Mouse (Mus musculus): Measurements from ENCODE around the gene Rfx8. TPM values are rescaled to one million over a fixed set of nuclear protein-coding genes. Genes with fewer than 3 reads are reported as not detected.

The Rfx8 gene
- 0.18 TPM in 1 of 2 replicates, not detected in the other for polyA plus RNA-seq (2014; fragmentation: Nextera tagmentation; extraction: Ambion mirVana)

DNA sequence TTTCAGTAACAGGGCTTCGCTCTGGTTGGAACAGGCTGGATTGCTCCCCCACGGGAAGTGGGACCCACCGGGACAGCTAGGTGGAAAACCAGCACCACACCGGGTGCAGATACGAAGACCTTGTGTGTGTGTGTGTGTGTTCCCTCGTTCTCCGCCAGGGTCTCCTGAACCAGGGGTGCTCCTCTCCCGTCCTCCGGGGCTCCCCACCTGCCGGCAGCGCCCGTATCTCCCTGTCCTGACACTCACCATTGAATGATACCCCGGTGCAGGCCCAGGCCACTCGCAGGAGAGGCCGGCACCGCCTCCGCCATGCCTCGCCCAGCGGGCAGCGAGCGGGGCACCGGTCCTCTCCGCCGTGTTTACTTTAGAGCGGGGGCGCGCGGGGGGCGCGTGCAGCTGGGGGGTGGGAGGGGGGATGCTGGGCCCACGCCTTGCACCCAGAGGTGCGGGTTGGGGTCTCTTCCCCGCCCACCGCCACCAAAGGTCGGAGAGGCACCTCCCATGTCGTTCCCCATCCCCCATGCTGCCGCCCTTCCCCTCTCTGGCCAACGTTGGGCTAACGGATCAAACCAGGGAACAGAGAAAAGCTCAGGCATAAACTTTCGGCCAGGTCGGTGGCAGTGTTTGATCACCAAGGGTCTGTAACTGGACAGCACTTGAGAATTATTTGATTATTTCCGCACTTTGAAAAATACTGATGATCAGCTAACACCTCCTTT, at the start of gene Rfx8:
Gene Rfx8 (minus strand): TSS at position 366 of the 719 bp plus-strand sequence.
- Histone ChIP-seq H3K27me3 (ENCODE audit: control insufficient read depth, insufficient read depth, low read length) (no peaks in the 10 kb centered on the region), H3K4me1 (ENCODE audit: control insufficient read depth, insufficient read depth, low read length) (peaks cover 19% of the 10 kb centered on the region), H3K9ac (ENCODE audit: low read depth, low read length) (peak within 1 kb of the TSS; percentile 69), H3K27ac (ENCODE audit: low read depth, low read length) (peak within 1 kb of the TSS; percentile 32; the same call in 1 of the 2 replicates), H3K4me2 (replicated peaks; ENCODE audit: low read depth, low read length) (peak within 1 kb of the TSS; percentile 95), H3K9me3 (ENCODE audit: control insufficient read depth, low read length) (no peaks in the 10 kb centered on the region), H3K4me3 (ENCODE audit: low read length) (peak within 1 kb of the TSS; percentile 55), H3K36me3 (ENCODE audit: control insufficient read depth, insufficient read depth, low read length) (no peaks in the 10 kb centered on the region)
- peak; percentile 85 for ATAC-seq (ENCODE audit: low FRiP score, low TSS enrichment)
- 3% methylated on average over 42 of the region's 42 CpGs for WGBS

- 77% methylated on average over 5 of the region's 5 CpGs for WGBS
- Histone ChIP-seq H3K4me3 (ENCODE audit: low read length) (no peak overlapping the region), H3K9ac (ENCODE audit: low read depth, low read length) (no peak overlapping the region), H3K4me2 (replicated peaks; ENCODE audit: low read depth, low read length) (no peak overlapping the region), H3K27me3 (ENCODE audit: control insufficient read depth, insufficient read depth, low read length) (no peaks in the 10 kb centered on the region), H3K27ac (ENCODE audit: low read depth, low read length) (no peak overlapping the region), H3K9me3 (ENCODE audit: control insufficient read depth, low read length) (peaks cover 3% of the 10 kb centered on the region; the same call in 1 of the 2 replicates), H3K36me3 (ENCODE audit: control insufficient read depth, insufficient read depth, low read length) (no peaks in the 10 kb centered on the region), H3K4me1 (ENCODE audit: control insufficient read depth, insufficient read depth, low read length) (peaks cover 9% of the 10 kb centered on the region; the same call in 1 of the 2 replicates)
- ATAC-seq (ENCODE audit: low FRiP score, low TSS enrichment) = no peak
These were observed 49.6 kb upstream of the Rfx8 start for GRCm38 (mm10) chr1:39770436-39770835.

- Histone ChIP-seq H3K9ac (ENCODE audit: low read depth, low read length) (no peak overlapping the region), H3K27me3 (ENCODE audit: control insufficient read depth, insufficient read depth, low read length) (no peaks in the 10 kb centered on the region), H3K9me3 (ENCODE audit: control insufficient read depth, low read length) (peaks cover 3% of the 10 kb centered on the region; the same call in 1 of the 2 replicates), H3K27ac (ENCODE audit: low read depth, low read length) (no peak overlapping the region), H3K4me3 (ENCODE audit: low read length) (no peak overlapping the region), H3K36me3 (ENCODE audit: control insufficient read depth, insufficient read depth, low read length) (no peaks in the 10 kb centered on the region), H3K4me2 (replicated peaks; ENCODE audit: low read depth, low read length) (no peak overlapping the region), H3K4me1 (ENCODE audit: control insufficient read depth, insufficient read depth, low read length) (peaks cover 9% of the 10 kb centered on the region; the same call in 1 of the 2 replicates)
- WGBS = 83% methylated on average over 3 of the region's 3 CpGs
- ATAC-seq (ENCODE audit: low FRiP score, low TSS enrichment) = no peak
These were observed 47.2 kb upstream of the Rfx8 start for GRCm38 (mm10) chr1:39768017-39768416.

GRCm38 (mm10) chr1:39765854-39766493, 45.2 kb upstream of the Rfx8 start:
- 70% methylated on average over 7 of the region's 7 CpGs for WGBS
- Histone ChIP-seq H3K4me2 (replicated peaks; ENCODE audit: low read depth, low read length) (no peak overlapping the region), H3K27ac (ENCODE audit: low read depth, low read length) (no peak overlapping the region), H3K9ac (ENCODE audit: low read depth, low read length) (no peak overlapping the region), H3K4me1 (ENCODE audit: control insufficient read depth, insufficient read depth, low read length) (peaks cover 8% of the 10 kb centered on the region), H3K9me3 (ENCODE audit: control insufficient read depth, low read length) (peaks cover 3% of the 10 kb centered on the region; the same call in 1 of the 2 replicates), H3K4me3 (ENCODE audit: low read length) (no peak overlapping the region), H3K36me3 (ENCODE audit: control insufficient read depth, insufficient read depth, low read length) (no peaks in the 10 kb centered on the region), H3K27me3 (ENCODE audit: control insufficient read depth, insufficient read depth, low read length) (no peaks in the 10 kb centered on the region)
- no peak for ATAC-seq (ENCODE audit: low FRiP score, low TSS enrichment)

DNA sequence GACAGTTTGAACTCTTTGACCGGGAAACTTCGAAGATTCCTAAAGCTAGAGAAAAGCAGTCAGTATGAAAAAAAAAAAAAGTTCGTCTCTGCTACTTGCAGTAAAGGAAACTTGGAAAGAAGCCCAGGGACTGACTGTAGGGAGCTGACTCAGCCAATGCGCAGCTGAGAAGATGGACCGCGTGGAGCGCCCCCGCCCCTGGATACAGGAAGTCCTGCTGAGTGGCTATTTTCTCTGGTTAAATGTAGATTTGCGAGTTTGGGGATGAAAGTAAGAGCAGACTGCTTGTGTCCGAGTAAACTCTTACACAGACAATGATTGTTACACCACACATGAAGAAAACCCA, 41.2 kb upstream of the Rfx8 start:
- Histone ChIP-seq H3K4me1 (ENCODE audit: control insufficient read depth, insufficient read depth, low read length) (peaks cover 18% of the 10 kb centered on the region), H3K36me3 (ENCODE audit: control insufficient read depth, insufficient read depth, low read length) (no peaks in the 10 kb centered on the region), H3K9me3 (ENCODE audit: control insufficient read depth, low read length) (no peaks in the 10 kb centered on the region), H3K27ac (ENCODE audit: low read depth, low read length) (peak overlapping the region; percentile 86), H3K4me2 (replicated peaks; ENCODE audit: low read depth, low read length) (peak overlapping the region; percentile 45), H3K9ac (ENCODE audit: low read depth, low read length) (no peak overlapping the region), H3K27me3 (ENCODE audit: control insufficient read depth, insufficient read depth, low read length) (no peaks in the 10 kb centered on the region), H3K4me3 (ENCODE audit: low read length) (peak overlapping the region; percentile 17; the same call in 1 of the 2 replicates)
- peak; percentile 78 for ATAC-seq (ENCODE audit: low FRiP score, low TSS enrichment)
- WGBS = 3% methylated on average over 10 of the region's 10 CpGs

DNA sequence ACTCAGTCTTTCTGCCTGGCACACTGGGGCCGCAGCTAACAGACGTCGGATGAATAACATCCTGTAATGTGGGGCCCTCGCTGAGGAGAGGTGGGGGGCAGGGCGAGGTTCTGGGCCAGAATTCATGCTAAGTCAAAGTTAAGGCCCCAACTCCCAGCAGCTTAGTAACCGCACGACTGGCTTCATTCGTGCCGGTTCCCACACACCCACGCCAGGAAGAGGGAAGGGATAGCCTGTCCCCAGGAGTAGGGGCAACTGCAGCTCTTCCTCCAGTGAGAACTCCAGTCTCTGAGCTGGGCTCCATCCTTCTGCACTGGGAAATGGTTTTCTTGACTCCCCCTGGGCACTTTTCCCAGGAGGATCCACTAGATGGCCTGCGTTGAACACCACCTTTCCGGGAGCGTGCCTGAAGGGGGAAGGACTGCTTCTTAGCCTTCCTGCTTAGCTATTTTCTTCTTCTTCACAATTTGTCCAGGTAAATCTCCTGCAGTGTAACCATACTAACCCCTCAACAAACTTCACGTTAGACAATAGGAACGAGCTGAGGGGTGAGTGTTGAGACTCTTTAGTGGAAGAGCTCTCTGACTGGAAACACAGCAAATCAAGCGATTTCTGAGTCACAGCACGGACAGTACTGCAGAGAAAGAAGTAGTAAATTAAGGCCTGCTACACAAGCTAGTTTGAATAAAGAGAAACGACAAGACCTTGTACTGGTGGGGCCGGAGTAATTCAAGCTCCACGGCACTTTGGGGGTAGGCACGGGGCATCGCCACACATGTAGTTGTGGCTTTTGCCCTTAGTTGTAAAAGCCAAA, 40.6 kb upstream of the Rfx8 start:
- H3K4me3 ChIP-seq (ENCODE audit: low read length) = peak overlapping the region; percentile 17; the same call in 1 of the 2 replicates
- no peaks in the 10 kb centered on the region for H3K36me3 ChIP-seq (ENCODE audit: control insufficient read depth, insufficient read depth, low read length)
- peak overlapping the region; percentile 45 for H3K4me2 ChIP-seq (replicated peaks; ENCODE audit: low read depth, low read length)
- H3K4me1 ChIP-seq (ENCODE audit: control insufficient read depth, insufficient read depth, low read length) = peaks cover 18% of the 10 kb centered on the region
- no peaks in the 10 kb centered on the region for H3K27me3 ChIP-seq (ENCODE audit: control insufficient read depth, insufficient read depth, low read length)
- WGBS = 2% methylated on average over 22 of the region's 22 CpGs
- peak overlapping the region; percentile 86 for H3K27ac ChIP-seq (ENCODE audit: low read depth, low read length)
- ATAC-seq (ENCODE audit: low FRiP score, low TSS enrichment) = peak; percentile 61
- no peak overlapping the region for H3K9ac ChIP-seq (ENCODE audit: low read depth, low read length)
- H3K9me3 ChIP-seq (ENCODE audit: control insufficient read depth, low read length) = no peaks in the 10 kb centered on the region

GRCm38 (mm10) chr1:39760181-39760715, 39.5 kb upstream of the Rfx8 start:
- no peak overlapping the region for H3K4me3 ChIP-seq (ENCODE audit: low read length)
- H3K36me3 ChIP-seq (ENCODE audit: control insufficient read depth, insufficient read depth, low read length) = no peaks in the 10 kb centered on the region
- no peak overlapping the region for H3K9ac ChIP-seq (ENCODE audit: low read depth, low read length)
- H3K27me3 ChIP-seq (ENCODE audit: control insufficient read depth, insufficient read depth, low read length) = no peaks in the 10 kb centered on the region
- 68% methylated on average over 6 of the region's 6 CpGs for WGBS
- ATAC-seq (ENCODE audit: low FRiP score, low TSS enrichment) = no peak
- no peak overlapping the region for H3K4me2 ChIP-seq (replicated peaks; ENCODE audit: low read depth, low read length)
- peaks cover 18% of the 10 kb centered on the region for H3K4me1 ChIP-seq (ENCODE audit: control insufficient read depth, insufficient read depth, low read length)
- H3K9me3 ChIP-seq (ENCODE audit: control insufficient read depth, low read length) = no peaks in the 10 kb centered on the region
- peak overlapping the region; percentile 62; the same call in 1 of the 2 replicates for H3K27ac ChIP-seq (ENCODE audit: low read depth, low read length)

- whole genome bisulfite sequencing = 44% methylated on average over 9 of the region's 9 CpGs
These were observed 38.7 kb upstream of the Rfx8 start for GRCm38 (mm10) chr1:39759231-39760175.

More at GRCm38 (mm10) chr1:39759231-39760175, 38.7 kb upstream of the Rfx8 start:
- Histone ChIP-seq H3K27me3 (ENCODE audit: control insufficient read depth, insufficient read depth, low read length) (no peaks in the 10 kb centered on the region), H3K4me1 (ENCODE audit: control insufficient read depth, insufficient read depth, low read length) (peaks cover 18% of the 10 kb centered on the region), H3K36me3 (ENCODE audit: control insufficient read depth, insufficient read depth, low read length) (no peaks in the 10 kb centered on the region), H3K9ac (ENCODE audit: low read depth, low read length) (no peak overlapping the region), H3K9me3 (ENCODE audit: control insufficient read depth, low read length) (no peaks in the 10 kb centered on the region), H3K4me3 (ENCODE audit: low read length) (no peak overlapping the region), H3K27ac (ENCODE audit: low read depth, low read length) (peak overlapping the region; percentile 62; the same call in 1 of the 2 replicates), H3K4me2 (replicated peaks; ENCODE audit: low read depth, low read length) (no peak overlapping the region)
- ATAC-seq (ENCODE audit: low FRiP score, low TSS enrichment) = no peak

Data from kidney, embryonic 14.5 days (tissue).